9 mouse cellular contexts compared by ENCODE assay signal in genomic region chr16:58481219-58481905, GRCm38 (mm10). TPM values are rescaled to one million over a fixed set of nuclear protein-coding genes. Genes with fewer than 3 reads are reported as not detected.
DNase-seq lines count a peak whose midpoint lies in the region; ATAC-seq lines count a peak whose summit lies in the region.
"Had no signal": no experiment of that assay in that cellular context is flagged by ENCODE, and none has a peak within 500 bp of the region (broad histone marks: within the 10 kb centered on the region; RNA-seq: fewer than 3 reads in every experiment).

No protein-coding gene starts in this region.

- no peaks in the 10 kb centered on the region for H3K9me3 ChIP-seq in lung, embryonic 15.5 days
- H3K9me3 ChIP-seq in heart, embryonic 12.5 days (replicated peaks) = peaks cover 6% of the 10 kb centered on the region; the same call in 1 of the 2 replicates
- peaks cover 11% of the 10 kb centered on the region for H3K9me3 ChIP-seq in kidney, embryonic 16.5 days (ENCODE audit: low read length)

- no peak for DNase-seq in lung, postnatal 14 days
- no peak for DNase-seq in gastrocnemius, adult 18-20 months (ENCODE audit: low spot score)
- no peak for DNase-seq in adipocyte (ENCODE audit: low spot score)

- H3K4me3 ChIP-seq in lung, embryonic 15.5 days = no peak overlapping the region
- no peak overlapping the region for H3K4me3 ChIP-seq in heart, embryonic 12.5 days
- no peak overlapping the region for H3K4me3 ChIP-seq in kidney, embryonic 16.5 days (ENCODE audit: low read length)
- H3K4me3 ChIP-seq: hindbrain, embryonic 12.5 days; midbrain, embryonic 12.5 days had no signal

- peaks cover 13% of the 10 kb centered on the region for H3K36me3 ChIP-seq in lung, embryonic 15.5 days
- H3K36me3 ChIP-seq in heart, embryonic 12.5 days = peaks cover 53% of the 10 kb centered on the region
- H3K36me3 ChIP-seq in kidney, embryonic 16.5 days (ENCODE audit: insufficient read depth, low read length) = peaks cover 36% of the 10 kb centered on the region

- no peak overlapping the region for H3K9ac ChIP-seq in lung, embryonic 15.5 days
- no peak overlapping the region for H3K9ac ChIP-seq in heart, embryonic 12.5 days
- no peak overlapping the region for H3K9ac ChIP-seq in kidney, embryonic 16.5 days (replicated peaks; ENCODE audit: low read length)
- H3K9ac ChIP-seq: hindbrain, embryonic 12.5 days; midbrain, embryonic 12.5 days had no signal

- H3K4me1 ChIP-seq in lung, embryonic 15.5 days = peaks cover 17% of the 10 kb centered on the region
- H3K4me1 ChIP-seq in heart, embryonic 12.5 days (replicated peaks) = peaks cover 23% of the 10 kb centered on the region
- H3K4me1 ChIP-seq in kidney, embryonic 16.5 days (ENCODE audit: insufficient read depth, low read length) = peaks cover 34% of the 10 kb centered on the region
- H3K4me1 ChIP-seq: hindbrain, embryonic 12.5 days; midbrain, embryonic 12.5 days had no signal

- peak overlapping the region; percentile 56 for H3K27ac ChIP-seq in lung, embryonic 15.5 days
- H3K27ac ChIP-seq in heart, embryonic 12.5 days (ENCODE audit: poor library complexity, severe bottlenecking) = peak overlapping the region; percentile 58
- H3K27ac ChIP-seq in kidney, embryonic 16.5 days (ENCODE audit: low read length) = peak overlapping the region; percentile 87
- H3K27ac ChIP-seq: hindbrain, embryonic 12.5 days; midbrain, embryonic 12.5 days had no signal

- H3K4me2 ChIP-seq in lung, embryonic 15.5 days = no peak overlapping the region
- peak overlapping the region; percentile 46; the same call in 1 of the 2 replicates for H3K4me2 ChIP-seq in heart, embryonic 12.5 days
- no peak overlapping the region; the same call in 1 of the 2 replicates for H3K4me2 ChIP-seq in kidney, embryonic 16.5 days (replicated peaks; ENCODE audit: low read depth, low read length)
- H3K4me2 ChIP-seq: hindbrain, embryonic 12.5 days; midbrain, embryonic 12.5 days had no signal

- WGBS in lung, embryonic 15.5 days = 53% methylated on average over 9 of the region's 9 CpGs
- WGBS in heart, embryonic 12.5 days = 60% methylated on average over 9 of the region's 9 CpGs
- WGBS in kidney, embryonic 16.5 days = 52% methylated on average over 9 of the region's 9 CpGs

- ATAC-seq in lung, embryonic 15.5 days (ENCODE audit: borderline replicate concordance, extremely low read depth, low FRiP score, low TSS enrichment) = peak; percentile 49; the same call in 1 of the 2 replicates
- ATAC-seq in heart, embryonic 12.5 days (ENCODE audit: insufficient number of reproducible peaks, low FRiP score) = no peak
- peak; percentile 96 for ATAC-seq in kidney, embryonic 16.5 days (ENCODE audit: low FRiP score, low TSS enrichment)
- peak; percentile 66 for ATAC-seq in monocyte, adult 5-6 weeks (replicated peaks; ENCODE audit: insufficient number of reproducible peaks, low FRiP score, low TSS enrichment, poor library complexity, severe bottlenecking)

- no peaks in the 10 kb centered on the region for H3K27me3 ChIP-seq in lung, embryonic 15.5 days
- no peaks in the 10 kb centered on the region for H3K27me3 ChIP-seq in heart, embryonic 12.5 days (replicated peaks)
- no peaks in the 10 kb centered on the region for H3K27me3 ChIP-seq in kidney, embryonic 16.5 days (ENCODE audit: insufficient read depth, low read length)
- H3K27me3 ChIP-seq: hindbrain, embryonic 12.5 days; midbrain, embryonic 12.5 days had no signal

RNA-seq across cellular contexts. Expression of gene St3gal6, which starts 42.7 kb away (rescaled TPM):
- 27.3 and 29.7 TPM in 2 replicates for polyA plus RNA-seq in lung, embryonic 15.5 days (2015; fragmentation: Nextera tagmentation; extraction: Ambion mirVana)
- polyA plus RNA-seq in heart, embryonic 12.5 days (2016; fragmentation: Nextera tagmentation; extraction: Ambion mirVana) = 15.9 and 18.2 TPM in 2 replicates
- 80.5 and 89.9 TPM in 2 replicates for polyA plus RNA-seq in kidney, embryonic 16.5 days (2015; fragmentation: Nextera tagmentation; extraction: Ambion mirVana)
- 43.7 to 77.1 TPM (median 49.8 TPM) in 3 replicates for total RNA-seq in monocyte, adult 5-6 weeks (2017)
- 100 to 1,000 TPM; 166 to 178 TPM for total RNA-seq in gastrocnemius, adult 18-20 months (2021)
